Mouse (Mus musculus) stomach, postnatal 0 days (tissue): ENCODE measurements around the gene Sprr2j-ps.

ENCODE experiments used
- CTCF ChIP-seq: IDR thresholded peaks from 2 replicates; pipeline ENCODE4 v1.5.1; 2016; ENCODE audit warnings: antibody characterized with exemption, low read depth, mild to moderate bottlenecking, moderate library complexity
- EP300 ChIP-seq: optimal IDR thresholded peaks from 2 replicates; pipeline ENCODE3; 2016; ENCODE audit warnings: antibody characterized with exemption

DNA sequence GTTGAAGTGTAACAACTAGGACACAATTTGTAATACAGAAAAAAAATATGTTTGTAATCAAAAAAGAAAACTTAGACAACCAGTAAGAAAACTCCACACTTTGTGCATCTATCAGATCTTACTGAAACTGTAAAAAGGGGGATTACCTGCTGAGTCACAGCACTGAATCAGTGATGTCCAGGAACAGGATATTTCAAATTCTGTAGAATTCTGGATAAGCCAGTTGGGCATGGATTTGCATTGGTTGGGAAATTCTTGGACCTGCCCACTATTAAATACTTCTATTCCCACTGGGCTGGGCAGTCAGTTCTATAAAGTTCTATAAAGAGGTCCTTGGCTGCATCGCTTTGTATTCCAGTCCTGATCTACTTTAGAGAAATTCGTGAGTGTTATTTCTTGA lies at the start of gene Sprr2j-ps:
- no peak for TF ChIP-seq CTCF
- no peak for TF ChIP-seq EP300
